Mouse (Mus musculus) intestine, embryonic 15.5 days (tissue): ENCODE measurements at regions not wholly inside any gene's neighbourhood (a gene's known extent, or its start where the extent isn't known, plus 50 kb on each side); places are given as distances from the start of the nearest gene placed in this dataset.
A peak's percentile ranks its signal among the peaks of the same experiment; 100 is the strongest.

ENCODE experiments used
- ATAC-seq: fragments of 200-750 bp; cut with Nextera tagmentation; 2 replicates; pipeline ENCODE4 v1.8.0; 2017; ENCODE audit warnings: moderate TSS enrichment, moderate library complexity
- H3K27ac ChIP-seq: fragments of 300-500 bp; sonication (generic); 2 replicates; pipeline ENCODE4 v1.5.1; 2015; ENCODE audit warnings: mild to moderate bottlenecking, inconsistent platforms
- H3K27me3 ChIP-seq: fragments of 300-500 bp; sonication (generic); replicated peaks from 2 replicates; pipeline ENCODE4 v1.6.1; 2015; ENCODE audit warnings: inconsistent platforms
- H3K36me3 ChIP-seq: fragments of 300-500 bp; sonication (generic); 2 replicates; pipeline ENCODE4 v1.6.1; 2015; ENCODE audit warnings: inconsistent platforms
- H3K4me1 ChIP-seq: fragments of 300-500 bp; sonication (generic); replicated peaks from 2 replicates; pipeline ENCODE4 v1.6.1; 2015; ENCODE audit warnings: inconsistent platforms
- H3K4me2 ChIP-seq: fragments of 300-500 bp; sonication (generic); replicated peaks from 2 replicates; pipeline ENCODE4 v1.6.1; 2015; ENCODE audit warnings: mild to moderate bottlenecking, inconsistent platforms
- H3K4me3 ChIP-seq: fragments of 300-500 bp; sonication (generic); replicated peaks from 2 replicates; pipeline ENCODE4 v1.5.1; 2015; ENCODE audit warnings: inconsistent platforms
- H3K9ac ChIP-seq: fragments of 300-500 bp; sonication (generic); 2 replicates; pipeline ENCODE4 v1.6.1; 2015; ENCODE audit warnings: inconsistent platforms
- H3K9me3 ChIP-seq: fragments of 300-500 bp; sonication (generic); 2 replicates; pipeline ENCODE4 v1.6.1; 2016; ENCODE audit warnings: inconsistent platforms
- WGBS: fragments of 180-500 bp; shearing (Covaris S2); methylation state at CpG from one replicate; pipeline ENCODE4 v1.1.7; 2015; 5-methylcytosine and 5-hydroxymethylcytosine counted together

GRCm38 (mm10) chr10:9265528-9265927 lies 379.7 kb upstream of the Sash1 start:
- Histone ChIP-seq H3K4me2 (no peak overlapping the region), H3K9me3 (no peaks in the 10 kb centered on the region), H3K36me3 (no peaks in the 10 kb centered on the region), H3K27me3 (no peaks in the 10 kb centered on the region), H3K4me3 (no peak overlapping the region), H3K9ac (no peak overlapping the region), H3K4me1 (no peaks in the 10 kb centered on the region), H3K27ac (no peak overlapping the region)
- 63% methylated on average over 2 of the region's 2 CpGs for WGBS
- ATAC-seq: peak; percentile 96

- Histone ChIP-seq H3K27ac (no peak overlapping the region), H3K36me3 (no peaks in the 10 kb centered on the region), H3K9ac (no peak overlapping the region), H3K27me3 (no peaks in the 10 kb centered on the region), H3K9me3 (no peaks in the 10 kb centered on the region), H3K4me1 (no peaks in the 10 kb centered on the region), H3K4me2 (no peak overlapping the region), H3K4me3 (no peak overlapping the region)
- no peak for ATAC-seq
- 62% methylated on average over 12 of the region's 12 CpGs for WGBS
Measured at GRCm38 (mm10) chr10:9264309-9265000, 378.6 kb upstream of the Sash1 start.

GRCm38 (mm10) chr10:9258705-9259104 lies 372.8 kb upstream of the Sash1 start:
- H3K4me3 ChIP-seq: no peak overlapping the region
- no peak for ATAC-seq
- no peak overlapping the region for H3K27ac ChIP-seq
- 89% methylated on average over 1 of the region's 1 CpGs for whole genome bisulfite sequencing
- no peaks in the 10 kb centered on the region for H3K4me1 ChIP-seq
- no peaks in the 10 kb centered on the region for H3K36me3 ChIP-seq
- H3K9ac ChIP-seq: no peak overlapping the region
- H3K9me3 ChIP-seq: no peaks in the 10 kb centered on the region
- no peak overlapping the region for H3K4me2 ChIP-seq
- no peaks in the 10 kb centered on the region for H3K27me3 ChIP-seq

- no peaks in the 10 kb centered on the region for H3K9me3 ChIP-seq
- H3K36me3 ChIP-seq: no peaks in the 10 kb centered on the region
- H3K4me1 ChIP-seq: no peaks in the 10 kb centered on the region
- no peak overlapping the region for H3K9ac ChIP-seq
- no peak overlapping the region for H3K27ac ChIP-seq
- ATAC-seq: no peak
- H3K27me3 ChIP-seq: no peaks in the 10 kb centered on the region
- H3K4me2 ChIP-seq: no peak overlapping the region
- H3K4me3 ChIP-seq: no peak overlapping the region
- WGBS: 23% methylated on average over 3 of the region's 3 CpGs
Measured at GRCm38 (mm10) chr10:9252941-9253217, 367.0 kb upstream of the Sash1 start.

GRCm38 (mm10) chr10:9252120-9252940 lies 366.5 kb upstream of the Sash1 start:
- no peak overlapping the region for H3K4me2 ChIP-seq
- no peak for ATAC-seq
- H3K27me3 ChIP-seq: no peaks in the 10 kb centered on the region
- no peaks in the 10 kb centered on the region for H3K9me3 ChIP-seq
- 52% methylated on average over 7 of the region's 7 CpGs for WGBS
- H3K9ac ChIP-seq: no peak overlapping the region
- no peak overlapping the region for H3K4me3 ChIP-seq
- H3K27ac ChIP-seq: no peak overlapping the region
- no peaks in the 10 kb centered on the region for H3K36me3 ChIP-seq
- H3K4me1 ChIP-seq: no peaks in the 10 kb centered on the region

- no peak overlapping the region for H3K4me3 ChIP-seq
- no peak overlapping the region for H3K4me2 ChIP-seq
- H3K9ac ChIP-seq: no peak overlapping the region
- no peaks in the 10 kb centered on the region for H3K9me3 ChIP-seq
- H3K36me3 ChIP-seq: no peaks in the 10 kb centered on the region
- no peaks in the 10 kb centered on the region for H3K4me1 ChIP-seq
- H3K27me3 ChIP-seq: no peaks in the 10 kb centered on the region
- 82% methylated on average over 4 of the region's 4 CpGs for WGBS
- ATAC-seq: no peak
- no peak overlapping the region for H3K27ac ChIP-seq
Measured at GRCm38 (mm10) chr10:9243281-9243618, 357.4 kb upstream of the Sash1 start.

- Histone ChIP-seq H3K4me2 (no peak overlapping the region), H3K9me3 (no peaks in the 10 kb centered on the region), H3K4me1 (no peaks in the 10 kb centered on the region), H3K4me3 (no peak overlapping the region), H3K27ac (no peak overlapping the region), H3K36me3 (no peaks in the 10 kb centered on the region), H3K27me3 (no peaks in the 10 kb centered on the region), H3K9ac (no peak overlapping the region)
- 81% methylated on average over 7 of the region's 7 CpGs for WGBS
- ATAC-seq: no peak
Measured at GRCm38 (mm10) chr10:9242596-9243280, 356.9 kb upstream of the Sash1 start.

- ATAC-seq: no peak
- no peak overlapping the region for H3K4me2 ChIP-seq
- H3K9me3 ChIP-seq: no peaks in the 10 kb centered on the region
- H3K4me1 ChIP-seq: no peaks in the 10 kb centered on the region
- H3K27me3 ChIP-seq: no peaks in the 10 kb centered on the region
- no peak overlapping the region for H3K27ac ChIP-seq
- WGBS: 26% methylated on average over 6 of the region's 6 CpGs
- no peak overlapping the region for H3K9ac ChIP-seq
- H3K4me3 ChIP-seq: no peak overlapping the region
- H3K36me3 ChIP-seq: no peaks in the 10 kb centered on the region
Measured at GRCm38 (mm10) chr10:9239956-9240355, 354.1 kb upstream of the Sash1 start.

- Histone ChIP-seq H3K4me1 (no peaks in the 10 kb centered on the region), H3K27me3 (no peaks in the 10 kb centered on the region), H3K27ac (no peak overlapping the region), H3K9ac (no peak overlapping the region), H3K4me2 (no peak overlapping the region), H3K4me3 (no peak overlapping the region), H3K36me3 (no peaks in the 10 kb centered on the region), H3K9me3 (no peaks in the 10 kb centered on the region)
- no peak for ATAC-seq
- WGBS: 87% methylated on average over 3 of the region's 3 CpGs
Measured at GRCm38 (mm10) chr10:9231751-9232150, 345.9 kb upstream of the Sash1 start.

GRCm38 (mm10) chr10:9229116-9229515 lies 343.2 kb upstream of the Sash1 start:
- Histone ChIP-seq H3K4me3 (no peak overlapping the region), H3K27ac (no peak overlapping the region), H3K4me2 (no peak overlapping the region), H3K9ac (no peak overlapping the region), H3K27me3 (no peaks in the 10 kb centered on the region), H3K9me3 (no peaks in the 10 kb centered on the region), H3K36me3 (no peaks in the 10 kb centered on the region), H3K4me1 (no peaks in the 10 kb centered on the region)
- WGBS: 87% methylated on average over 11 of the region's 11 CpGs
- no peak for ATAC-seq

- Histone ChIP-seq H3K9ac (no peak overlapping the region), H3K4me1 (no peaks in the 10 kb centered on the region), H3K4me3 (no peak overlapping the region), H3K36me3 (no peaks in the 10 kb centered on the region), H3K27me3 (no peaks in the 10 kb centered on the region), H3K9me3 (no peaks in the 10 kb centered on the region), H3K27ac (no peak overlapping the region), H3K4me2 (no peak overlapping the region)
- 3% methylated on average over 1 of the region's 1 CpGs for WGBS
- no peak for ATAC-seq
Measured at GRCm38 (mm10) chr10:9227361-9227760, 341.5 kb upstream of the Sash1 start.

GRCm38 (mm10) chr10:9210646-9211045 lies 324.8 kb upstream of the Sash1 start:
- Histone ChIP-seq H3K9me3 (no peaks in the 10 kb centered on the region), H3K4me3 (no peak overlapping the region), H3K4me2 (no peak overlapping the region), H3K9ac (no peak overlapping the region), H3K27ac (no peak overlapping the region), H3K27me3 (no peaks in the 10 kb centered on the region), H3K36me3 (no peaks in the 10 kb centered on the region), H3K4me1 (no peaks in the 10 kb centered on the region)
- 22% methylated on average over 2 of the region's 2 CpGs for WGBS
- no peak for ATAC-seq

GRCm38 (mm10) chr10:9204096-9204495 lies 318.2 kb upstream of the Sash1 start:
- no peak overlapping the region for H3K4me3 ChIP-seq
- H3K4me1 ChIP-seq: no peaks in the 10 kb centered on the region
- no peak overlapping the region for H3K9ac ChIP-seq
- H3K27me3 ChIP-seq: no peaks in the 10 kb centered on the region
- 64% methylated on average over 8 of the region's 8 CpGs for WGBS
- no peak overlapping the region for H3K4me2 ChIP-seq
- H3K36me3 ChIP-seq: no peaks in the 10 kb centered on the region
- H3K9me3 ChIP-seq: no peaks in the 10 kb centered on the region
- no peak for ATAC-seq
- no peak overlapping the region for H3K27ac ChIP-seq
